Mouse (Mus musculus): Measurements from ENCODE around the gene Plekha7. TPM values are rescaled to one million over a fixed set of nuclear protein-coding genes. Genes with fewer than 3 reads are reported as not detected.

Plekha7 gene
- polyA plus RNA-seq, 1 experiment from 2014 or later = 10.4 TPM

- Histone ChIP-seq H3K27ac (no peak overlapping the region), H3K27me3 (replicated peaks) (no peaks in the 10 kb centered on the region), H3K36me3 (no peaks in the 10 kb centered on the region), H3K4me3 (no peak overlapping the region), H3K4me1 (peaks cover 19% of the 10 kb centered on the region), H3K9ac (no peak overlapping the region), H3K9me3 (no peaks in the 10 kb centered on the region), H3K4me2 (replicated peaks) (no peak overlapping the region)
- ATAC-seq (ENCODE audit: low FRiP score, low read depth) = no peak
- WGBS = 53% methylated on average over 9 of the region's 9 CpGs
Measured at GRCm38 (mm10) chr7:116189708-116190107, 118.5 kb downstream of the Plekha7 start.

- WGBS = 96% methylated on average over 5 of the region's 5 CpGs
- peaks cover 30% of the 10 kb centered on the region for H3K4me1 ChIP-seq
Measured at GRCm38 (mm10) chr7:116188391-116188790, 119.8 kb downstream of the Plekha7 start.

GRCm38 (mm10) chr7:116187521-116187920 lies 120.7 kb downstream of the Plekha7 start:
- Histone ChIP-seq H3K4me1 (peaks cover 30% of the 10 kb centered on the region), H3K27me3 (replicated peaks) (no peaks in the 10 kb centered on the region), H3K4me2 (replicated peaks) (no peak overlapping the region), H3K27ac (no peak overlapping the region), H3K4me3 (no peak overlapping the region), H3K9ac (no peak overlapping the region), H3K36me3 (no peaks in the 10 kb centered on the region), H3K9me3 (no peaks in the 10 kb centered on the region)
- ATAC-seq (ENCODE audit: low FRiP score, low read depth) = no peak
- 85% methylated on average over 3 of the region's 3 CpGs for WGBS

More at GRCm38 (mm10) chr7:116188391-116188790, 119.8 kb downstream of the Plekha7 start:
- Histone ChIP-seq H3K9ac (no peak overlapping the region), H3K36me3 (no peaks in the 10 kb centered on the region), H3K9me3 (no peaks in the 10 kb centered on the region), H3K4me2 (replicated peaks) (no peak overlapping the region), H3K27me3 (replicated peaks) (no peaks in the 10 kb centered on the region), H3K4me3 (no peak overlapping the region), H3K27ac (no peak overlapping the region)
- ATAC-seq (ENCODE audit: low FRiP score, low read depth) = no peak

DNA sequence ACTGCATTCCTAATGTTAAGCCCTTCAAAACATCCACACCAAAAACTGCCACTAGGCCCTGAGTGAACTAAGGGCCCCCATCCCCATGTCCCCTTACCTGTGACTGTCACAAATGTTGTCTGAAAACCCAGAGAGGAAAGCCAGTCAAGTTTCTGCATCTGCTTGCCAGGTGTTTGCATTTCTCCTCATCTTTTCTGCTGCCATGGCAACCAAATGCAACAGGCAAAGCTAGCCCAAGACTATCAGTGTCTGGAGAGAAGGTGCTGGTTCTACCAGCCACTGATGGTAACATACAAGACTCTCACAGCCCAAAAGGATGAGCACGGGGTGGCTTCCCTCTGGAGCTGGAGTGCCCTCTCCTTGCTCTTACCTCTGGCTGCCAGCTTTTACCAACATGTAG lies 121.3 kb downstream of the Plekha7 start:
- no peaks in the 10 kb centered on the region for H3K27me3 ChIP-seq (replicated peaks)
- no peak overlapping the region for H3K27ac ChIP-seq
- H3K4me2 ChIP-seq (replicated peaks) = no peak overlapping the region
- no peak for ATAC-seq (ENCODE audit: low FRiP score, low read depth)
- H3K9me3 ChIP-seq = no peaks in the 10 kb centered on the region
- no peaks in the 10 kb centered on the region for H3K36me3 ChIP-seq
- WGBS = 75% methylated on average over 1 of the region's 1 CpGs
- H3K4me3 ChIP-seq = no peak overlapping the region
- H3K4me1 ChIP-seq = peaks cover 30% of the 10 kb centered on the region
- H3K9ac ChIP-seq = no peak overlapping the region

- Histone ChIP-seq H3K4me3 (no peak overlapping the region), H3K4me1 (peaks cover 28% of the 10 kb centered on the region), H3K9me3 (no peaks in the 10 kb centered on the region), H3K9ac (no peak overlapping the region), H3K27me3 (replicated peaks) (no peaks in the 10 kb centered on the region), H3K36me3 (no peaks in the 10 kb centered on the region), H3K27ac (no peak overlapping the region), H3K4me2 (replicated peaks) (no peak overlapping the region)
- no peak for ATAC-seq (ENCODE audit: low FRiP score, low read depth)
- 67% methylated on average over 5 of the region's 5 CpGs for WGBS
Measured at GRCm38 (mm10) chr7:116186156-116186555, 122.0 kb downstream of the Plekha7 start.

GRCm38 (mm10) chr7:116184358-116185057 lies 123.7 kb downstream of the Plekha7 start:
- Histone ChIP-seq H3K4me1 (peaks cover 23% of the 10 kb centered on the region), H3K9me3 (no peaks in the 10 kb centered on the region), H3K9ac (peak overlapping the region; percentile 35; the same call in 1 of the 2 replicates), H3K36me3 (no peaks in the 10 kb centered on the region), H3K27ac (no peak overlapping the region), H3K4me2 (replicated peaks) (peak overlapping the region; percentile 30; the same call in 1 of the 2 replicates), H3K4me3 (no peak overlapping the region), H3K27me3 (replicated peaks) (no peaks in the 10 kb centered on the region)
- peak; percentile 44; the same call in 1 of the 2 replicates for ATAC-seq (ENCODE audit: low FRiP score, low read depth)
- WGBS = 16% methylated on average over 11 of the region's 11 CpGs

GRCm38 (mm10) chr7:116182451-116182850 lies 125.7 kb downstream of the Plekha7 start:
- H3K9ac ChIP-seq = no peak overlapping the region

DNA sequence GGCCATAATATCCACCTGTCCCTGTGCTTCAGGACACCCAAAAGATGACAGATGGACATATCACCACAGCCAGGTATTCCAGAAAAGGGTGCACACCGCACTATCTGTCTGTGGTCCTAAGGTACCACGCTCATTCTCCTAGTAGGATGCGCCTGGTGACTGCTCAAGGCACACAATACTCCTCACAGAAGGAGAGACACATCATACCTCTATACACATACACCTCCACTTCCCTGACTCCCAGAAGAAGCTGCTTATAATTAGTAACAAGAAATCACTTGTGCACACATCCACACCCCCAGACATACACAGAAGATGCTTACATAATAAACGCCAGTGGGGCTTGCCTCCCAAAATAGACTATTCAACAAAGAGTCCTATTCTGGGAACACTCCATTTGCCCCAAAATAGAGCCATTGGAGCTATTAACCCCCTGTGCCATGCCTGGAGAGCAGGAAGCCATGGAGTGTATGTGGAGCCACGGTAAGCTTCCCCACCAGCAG lies 126.7 kb downstream of the Plekha7 start:
- Histone ChIP-seq H3K9me3 (no peaks in the 10 kb centered on the region), H3K4me2 (replicated peaks) (no peak overlapping the region), H3K9ac (no peak overlapping the region), H3K27ac (no peak overlapping the region), H3K4me3 (no peak overlapping the region), H3K27me3 (replicated peaks) (no peaks in the 10 kb centered on the region), H3K4me1 (peaks cover 22% of the 10 kb centered on the region), H3K36me3 (no peaks in the 10 kb centered on the region)
- 92% methylated on average over 5 of the region's 5 CpGs for WGBS
- ATAC-seq (ENCODE audit: low FRiP score, low read depth) = no peak

More at GRCm38 (mm10) chr7:116182451-116182850, 125.7 kb downstream of the Plekha7 start:
- no peaks in the 10 kb centered on the region for H3K27me3 ChIP-seq (replicated peaks)
- WGBS = 95% methylated on average over 1 of the region's 1 CpGs
- no peak overlapping the region for H3K4me3 ChIP-seq
- no peaks in the 10 kb centered on the region for H3K9me3 ChIP-seq
- no peak overlapping the region for H3K4me2 ChIP-seq (replicated peaks)
- ATAC-seq (ENCODE audit: low FRiP score, low read depth) = no peak
- H3K36me3 ChIP-seq = no peaks in the 10 kb centered on the region
- H3K4me1 ChIP-seq = peaks cover 23% of the 10 kb centered on the region
- no peak overlapping the region for H3K27ac ChIP-seq

GRCm38 (mm10) chr7:116178916-116179315 lies 129.3 kb downstream of the Plekha7 start:
- H3K4me1 ChIP-seq = peaks cover 3% of the 10 kb centered on the region; the same call in 1 of the 2 replicates
- ATAC-seq (ENCODE audit: low FRiP score, low read depth) = no peak
- no peak overlapping the region for H3K9ac ChIP-seq
- H3K4me2 ChIP-seq (replicated peaks) = no peak overlapping the region
- no peaks in the 10 kb centered on the region for H3K9me3 ChIP-seq
- 90% methylated on average over 3 of the region's 3 CpGs for WGBS
- H3K27me3 ChIP-seq (replicated peaks) = no peaks in the 10 kb centered on the region
- no peak overlapping the region for H3K27ac ChIP-seq
- H3K36me3 ChIP-seq = no peaks in the 10 kb centered on the region; the same call in 1 of the 2 replicates
- H3K4me3 ChIP-seq = no peak overlapping the region

- no peaks in the 10 kb centered on the region for H3K27me3 ChIP-seq (replicated peaks)
- H3K36me3 ChIP-seq = no peaks in the 10 kb centered on the region; the same call in 1 of the 2 replicates
- H3K27ac ChIP-seq = no peak overlapping the region
- no peaks in the 10 kb centered on the region; the same call in 1 of the 2 replicates for H3K4me1 ChIP-seq
- no peaks in the 10 kb centered on the region for H3K9me3 ChIP-seq
- H3K4me3 ChIP-seq = no peak overlapping the region
- peak; percentile 48; the same call in 1 of the 2 replicates for ATAC-seq (ENCODE audit: low FRiP score, low read depth)
- WGBS = 67% methylated on average over 10 of the region's 10 CpGs
- no peak overlapping the region for H3K4me2 ChIP-seq (replicated peaks)
- no peak overlapping the region for H3K9ac ChIP-seq
Measured at GRCm38 (mm10) chr7:116172774-116173173, 135.4 kb downstream of the Plekha7 start.

DNA sequence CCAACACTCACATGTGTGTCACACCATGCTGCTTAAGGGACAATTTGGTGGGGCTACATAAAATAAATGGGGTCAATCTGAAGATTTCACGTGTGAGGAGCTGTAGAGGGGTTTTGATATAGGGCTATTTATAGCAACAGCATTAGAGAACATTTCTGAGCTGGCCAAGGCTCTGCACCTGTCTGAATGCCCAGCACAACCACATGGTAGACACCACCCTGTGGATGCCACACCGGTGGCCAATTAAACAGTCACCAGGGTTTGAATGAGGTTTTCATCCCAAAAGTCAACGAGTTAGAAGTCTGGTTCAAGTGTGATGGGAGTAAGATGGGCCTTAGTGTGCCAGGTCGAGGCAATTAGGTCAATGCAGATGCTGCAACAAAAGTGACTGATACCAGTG lies 138.8 kb downstream of the Plekha7 start:
- H3K4me3 ChIP-seq = no peak overlapping the region
- no peaks in the 10 kb centered on the region; the same call in 1 of the 2 replicates for H3K4me1 ChIP-seq
- no peaks in the 10 kb centered on the region for H3K9me3 ChIP-seq
- no peak overlapping the region for H3K9ac ChIP-seq
- H3K36me3 ChIP-seq = no peaks in the 10 kb centered on the region
- 92% methylated on average over 4 of the region's 4 CpGs for WGBS
- no peak for ATAC-seq (ENCODE audit: low FRiP score, low read depth)
- H3K27me3 ChIP-seq (replicated peaks) = no peaks in the 10 kb centered on the region
- H3K4me2 ChIP-seq (replicated peaks) = no peak overlapping the region
- no peak overlapping the region for H3K27ac ChIP-seq

DNA sequence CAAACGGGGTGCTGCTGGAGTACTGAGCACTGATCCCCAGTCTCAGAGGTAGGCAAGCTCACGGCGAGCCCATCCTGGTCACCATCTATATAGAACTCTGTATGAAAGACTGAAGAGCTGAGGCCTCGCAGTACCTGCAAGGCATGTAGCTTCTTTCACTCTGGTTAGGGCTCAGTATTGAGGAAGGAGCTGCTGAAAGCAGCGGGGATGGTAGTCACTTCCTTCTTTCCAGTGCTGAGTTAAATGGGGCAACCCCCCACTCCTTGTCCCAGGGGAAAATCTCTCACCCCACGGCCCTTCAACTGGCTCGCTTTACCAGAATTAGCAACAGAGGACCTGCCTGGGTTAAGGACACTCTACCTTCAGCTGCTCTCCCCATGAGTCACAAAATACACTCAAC lies 140.0 kb downstream of the Plekha7 start:
- ATAC-seq (ENCODE audit: low FRiP score, low read depth) = no peak

More for the DNA sequence above, 140.0 kb downstream of the Plekha7 start:
- Histone ChIP-seq H3K9me3 (no peaks in the 10 kb centered on the region), H3K4me3 (no peak overlapping the region), H3K4me2 (replicated peaks) (no peak overlapping the region), H3K9ac (no peak overlapping the region), H3K27ac (no peak overlapping the region), H3K4me1 (no peaks in the 10 kb centered on the region; the same call in 1 of the 2 replicates), H3K36me3 (no peaks in the 10 kb centered on the region), H3K27me3 (replicated peaks) (no peaks in the 10 kb centered on the region)
- 89% methylated on average over 7 of the region's 7 CpGs for WGBS

All from neural tube, embryonic 12.5 days (tissue).